ENCODE assay signal across 24 mouse cellular contexts in genomic region chr12:82428466-82428865, GRCm38 (mm10).
DNase-seq lines count a peak whose midpoint lies in the region; ATAC-seq lines count a peak whose summit lies in the region.
"Had no signal": no experiment of that assay in that cellular context is flagged by ENCODE, and none has a peak within 500 bp of the region (broad histone marks: within the 10 kb centered on the region; RNA-seq: fewer than 3 reads in every experiment).

No protein-coding gene starts in this region.

- no peak overlapping the region for H3K4me2 ChIP-seq in limb, embryonic 15.5 days
- H3K4me2 ChIP-seq: embryonic facial prominence, embryonic 12.5 days; embryonic facial prominence, embryonic 15.5 days; heart, embryonic 12.5 days; heart, embryonic 15.5 days; hindbrain, embryonic 13.5 days had no signal

- H3K27me3 ChIP-seq in limb, embryonic 15.5 days, result no peaks in the 10 kb centered on the region
- H3K27me3 ChIP-seq in limb, embryonic 10.5 days (ENCODE audit: low read depth, poor library complexity, severe bottlenecking), result no peaks in the 10 kb centered on the region
- H3K27me3 ChIP-seq: embryonic facial prominence, embryonic 12.5 days; embryonic facial prominence, embryonic 15.5 days; heart, embryonic 12.5 days; heart, embryonic 15.5 days; hindbrain, embryonic 13.5 days had no signal

- peaks cover 13% of the 10 kb centered on the region; the same call in 1 of the 2 replicates for H3K4me1 ChIP-seq in limb, embryonic 15.5 days
- no peaks in the 10 kb centered on the region for H3K4me1 ChIP-seq in limb, embryonic 10.5 days
- H3K4me1 ChIP-seq: embryonic facial prominence, embryonic 12.5 days; hindbrain, embryonic 13.5 days had no signal

- H3K9ac ChIP-seq in limb, embryonic 15.5 days, result no peak overlapping the region
- H3K9ac ChIP-seq: embryonic facial prominence, embryonic 12.5 days; embryonic facial prominence, embryonic 15.5 days; heart, embryonic 12.5 days; heart, embryonic 15.5 days; hindbrain, embryonic 13.5 days had no signal

- WGBS in limb, embryonic 15.5 days, result 84% methylated on average over 9 of the region's 9 CpGs
- WGBS in limb, embryonic 10.5 days, result 85% methylated on average over 9 of the region's 9 CpGs

- DNase-seq in frontal cortex, postnatal 25 days (ENCODE audit: low spot score in 2 of 2), result no peak
- no peak for DNase-seq in limb, embryonic 10.5 days (ENCODE audit: low spot score)
- peak; percentile 79 for DNase-seq in brain, adult 2 months (ENCODE audit: low read depth, low spot score)
- DNase-seq: adrenal gland, adult 8-10 months; adrenal gland, postnatal 25 days; cerebellum, adult 18-20 months; cerebellum, adult 9-10 months; cerebellum, postnatal 14 days; gastrocnemius, postnatal 25 days; heart, adult 18-20 months; heart, postnatal 10 days; heart, postnatal 36 days had no signal

- peaks cover 51% of the 10 kb centered on the region for H3K36me3 ChIP-seq in limb, embryonic 15.5 days
- H3K36me3 ChIP-seq in limb, embryonic 10.5 days, result peaks cover 57% of the 10 kb centered on the region

- no peak overlapping the region for H3K4me3 ChIP-seq in limb, embryonic 15.5 days
- H3K4me3 ChIP-seq in limb, embryonic 10.5 days, result no peak overlapping the region
- H3K4me3 ChIP-seq: embryonic facial prominence, embryonic 12.5 days; embryonic facial prominence, embryonic 15.5 days; heart, embryonic 12.5 days; heart, embryonic 15.5 days; hindbrain, embryonic 10.5 days; hindbrain, embryonic 13.5 days had no signal

- H3K27ac ChIP-seq in limb, embryonic 15.5 days, result peak overlapping the region; percentile 6
- H3K27ac ChIP-seq in limb, embryonic 10.5 days, result no peak overlapping the region
- H3K27ac ChIP-seq: embryonic facial prominence, embryonic 12.5 days; embryonic facial prominence, embryonic 15.5 days; heart, embryonic 15.5 days; hindbrain, embryonic 10.5 days; hindbrain, embryonic 13.5 days had no signal

- no peaks in the 10 kb centered on the region for H3K9me3 ChIP-seq in limb, embryonic 15.5 days
- no peaks in the 10 kb centered on the region for H3K9me3 ChIP-seq in limb, embryonic 10.5 days (replicated peaks)
- H3K9me3 ChIP-seq: embryonic facial prominence, embryonic 12.5 days; embryonic facial prominence, embryonic 15.5 days; heart, embryonic 12.5 days; heart, embryonic 15.5 days; hindbrain, embryonic 10.5 days; hindbrain, embryonic 13.5 days had no signal

- peak; percentile 60 for ATAC-seq in frontal cortex, adult (ENCODE audit: low TSS enrichment)
- no peak for ATAC-seq in limb, embryonic 15.5 days (ENCODE audit: insufficient number of reproducible peaks, low FRiP score, low TSS enrichment, low read depth)
- no peak for ATAC-seq in megakaryocyte, adult 5-6 weeks (ENCODE audit: poor library complexity, severe bottlenecking)
- ATAC-seq: activated CD4-positive, CD25-positive, alpha-beta regulatory T cell, adult 4 months; forebrain, embryonic 14.5 days; hindbrain, embryonic 16.5 days had no signal
